Mouse (Mus musculus) MEL (cell line): ENCODE data around the gene Gpatch2. TPM values are rescaled to one million over a fixed set of nuclear protein-coding genes. Genes with fewer than 3 reads are reported as not detected.

Experiments
- DNase-seq: peaks from one replicate; pipeline ENCODE4 v3.0.0; 2011; ENCODE audit warnings: low read depth, low spot score
- H3K27ac ChIP-seq: 2 replicates; pipeline ENCODE4 v1.5.1; 2012; ENCODE audit warnings: low read depth, mild to moderate bottlenecking, control low read depth, low read length, moderate library complexity; ENCODE audit not compliant: control insufficient read depth
- H3K27me3 ChIP-seq, 2 experiments: fragments of 150-350 bp in 1 of 2; sonication (generic) in 1 of 2; 2 replicates each; pipeline ENCODE4 v1.6.1; 2012; ENCODE audit warnings: low read length in 2 of 2, mild to moderate bottlenecking in 2 of 2, improper control_type of control experiment in 1 of 2, moderate library complexity in 1 of 2; ENCODE audit not compliant: insufficient read depth in 2 of 2, control insufficient read depth in 1 of 2
- H3K36me3 ChIP-seq, 2 experiments: 2 replicates each; pipeline ENCODE4 v1.6.1; 2012 to 2014; ENCODE audit warnings: low read length in 2 of 2, improper control_type of control experiment in 1 of 2, inconsistent platforms in 1 of 2, mild to moderate bottlenecking in 1 of 2; ENCODE audit not compliant: insufficient read depth in 2 of 2, control insufficient read depth in 1 of 2
- H3K4me1 ChIP-seq, 2 experiments: fragments of 150-350 bp in 1 of 2; sonication (generic) in 1 of 2; 2 replicates each; pipeline ENCODE4 v1.6.1; 2012; ENCODE audit warnings: low read length in 2 of 2, improper control_type of control experiment in 1 of 2, mild to moderate bottlenecking in 1 of 2; ENCODE audit not compliant: insufficient read depth in 2 of 2, control insufficient read depth in 1 of 2
- H3K4me3 ChIP-seq, 2 experiments: fragments of 150-350 bp in 1 of 2; sonication (generic) in 1 of 2; 2 replicates each; pipeline ENCODE4 v1.5.1; 2012; ENCODE audit warnings: low read depth in 2 of 2, low read length in 2 of 2, mild to moderate bottlenecking in 2 of 2, moderate library complexity in 2 of 2, control low read depth in 1 of 2, improper control_type of control experiment in 1 of 2; ENCODE audit not compliant: control insufficient read depth in 1 of 2, insufficient read depth in 1 of 2
- H3K79me2 ChIP-seq: 2 replicates; pipeline ENCODE4 v1.6.1; 2012; ENCODE audit warnings: mild to moderate bottlenecking, low read length, moderate library complexity; ENCODE audit not compliant: control insufficient read depth, poor library complexity, insufficient read depth
- H3K9ac ChIP-seq: 2 replicates; pipeline ENCODE4 v1.6.1; 2012; ENCODE audit warnings: low read depth, mild to moderate bottlenecking, control low read depth, low read length, moderate library complexity; ENCODE audit not compliant: control insufficient read depth, poor library complexity, severe bottlenecking
- H3K9me3 ChIP-seq: fragments of 150-350 bp; sonication (generic); replicated peaks from 2 replicates; pipeline ENCODE4 v1.6.1; 2012; ENCODE audit warnings: mild to moderate bottlenecking, low read length, improper control_type of control experiment, moderate library complexity; ENCODE audit not compliant: insufficient read depth
- CHD1 ChIP-seq: IDR thresholded peaks from 2 replicates; pipeline ENCODE4 v1.6.1; 2012; ENCODE audit warnings: low read depth, mild to moderate bottlenecking, inconsistent platforms, low read length, improper control_type of control experiment
- CHD2 ChIP-seq: IDR thresholded peaks from 2 replicates; pipeline ENCODE4 v1.6.1; 2011; ENCODE audit warnings: low read length, improper control_type of control experiment
- CTCF ChIP-seq, 3 experiments: IDR thresholded peaks in 2 of 3; conservative IDR thresholded peaks in 1 of 3; 2 replicates each; pipeline ENCODE4 v1.5.1; 2011 to 2012; ENCODE audit warnings: low read length in 3 of 3, low read depth in 2 of 3, mild to moderate bottlenecking in 2 of 3, improper control_type of control experiment in 1 of 3, inconsistent platforms in 1 of 3, mixed read lengths in 1 of 3, moderate library complexity in 1 of 3; ENCODE audit not compliant: control insufficient read depth in 1 of 3, insufficient read depth in 1 of 3, poor library complexity in 1 of 3, severe bottlenecking in 1 of 3
- E2F4 ChIP-seq: IDR thresholded peaks from 2 replicates; pipeline ENCODE4 v1.6.1; 2011; ENCODE audit warnings: low read depth, low read length, improper control_type of control experiment, borderline replicate concordance
- ELF1 ChIP-seq: IDR thresholded peaks from 2 replicates; pipeline ENCODE4 v1.6.1; 2014; ENCODE audit warnings: low read depth, mild to moderate bottlenecking, inconsistent platforms, low read length, improper control_type of control experiment, moderate library complexity
- ETS1 ChIP-seq: IDR thresholded peaks from 2 replicates; pipeline ENCODE4 v1.6.1; 2012; ENCODE audit warnings: low read depth, mild to moderate bottlenecking, inconsistent platforms, low read length, improper control_type of control experiment, moderate library complexity
- GABPA ChIP-seq: IDR thresholded peaks from 2 replicates; pipeline ENCODE4 v1.6.1; 2012; ENCODE audit warnings: low read depth, mild to moderate bottlenecking, inconsistent platforms, low read length, improper control_type of control experiment, moderate library complexity
- GATA1 ChIP-seq: IDR thresholded peaks from 2 replicates; pipeline ENCODE4 v1.6.1; 2011; ENCODE audit warnings: low read depth, low read length, improper control_type of control experiment
- HCFC1 ChIP-seq: IDR thresholded peaks from 2 replicates; pipeline ENCODE4 v1.6.1; 2012; ENCODE audit warnings: low read depth, mild to moderate bottlenecking, inconsistent platforms, low read length, improper control_type of control experiment, moderate library complexity
- KAT2A ChIP-seq: conservative IDR thresholded peaks from 2 replicates; pipeline ENCODE4 v1.6.1; 2012; ENCODE audit warnings: low read depth, low read length, improper control_type of control experiment, inconsistent platforms
- MAFK ChIP-seq: IDR thresholded peaks from 2 replicates; pipeline ENCODE4 v1.6.1; 2011; ENCODE audit warnings: low read depth, mild to moderate bottlenecking, low read length, improper control_type of control experiment, borderline replicate concordance
- MEF2A ChIP-seq: IDR thresholded peaks from 2 replicates; pipeline ENCODE4 v1.6.1; 2014; ENCODE audit warnings: low read depth, mild to moderate bottlenecking, inconsistent platforms, low read length, improper control_type of control experiment; ENCODE audit not compliant: poor library complexity, insufficient replicate concordance, severe bottlenecking; ENCODE audit errors: extremely low read depth
- MYB ChIP-seq: IDR thresholded peaks from 2 replicates; pipeline ENCODE4 v1.6.1; 2011; ENCODE audit warnings: mild to moderate bottlenecking, low read depth, low read length, improper control_type of control experiment
- NELFE ChIP-seq: IDR thresholded peaks from 2 replicates; pipeline ENCODE4 v1.6.1; 2011; ENCODE audit warnings: low read depth, low read length, improper control_type of control experiment
- NRF1 ChIP-seq: IDR thresholded peaks from 2 replicates; pipeline ENCODE4 v1.6.1; 2014; ENCODE audit warnings: low read depth, mild to moderate bottlenecking, inconsistent platforms, low read length, improper control_type of control experiment, moderate library complexity; ENCODE audit not compliant: poor library complexity, insufficient read depth, severe bottlenecking
- POLR2AphosphoS5 ChIP-seq: IDR thresholded peaks from 2 replicates; pipeline ENCODE4 v1.6.1; 2012; ENCODE audit warnings: low read depth, borderline replicate concordance, mild to moderate bottlenecking, inconsistent platforms, low read length, moderate library complexity, mixed read lengths
- RCOR1 ChIP-seq: IDR thresholded peaks from 2 replicates; pipeline ENCODE4 v1.6.1; 2012; ENCODE audit warnings: low read depth, mild to moderate bottlenecking, inconsistent platforms, low read length, improper control_type of control experiment
- SIN3A ChIP-seq: IDR thresholded peaks from 2 replicates; pipeline ENCODE4 v1.6.1; 2012; ENCODE audit warnings: low read length, improper control_type of control experiment, inconsistent platforms
- TAL1 ChIP-seq: IDR thresholded peaks from 2 replicates; pipeline ENCODE4 v1.6.1; 2012; ENCODE audit warnings: mild to moderate bottlenecking, inconsistent platforms, low read length, moderate library complexity, mixed read lengths
- TCF12 ChIP-seq: IDR thresholded peaks from 2 replicates; pipeline ENCODE4 v1.6.1; 2014; ENCODE audit warnings: low read depth, mild to moderate bottlenecking, inconsistent platforms, low read length, improper control_type of control experiment, moderate library complexity
- USF1 ChIP-seq: IDR thresholded peaks from 2 replicates; pipeline ENCODE4 v1.6.1; 2014; ENCODE audit warnings: low read depth, mild to moderate bottlenecking, inconsistent platforms, low read length, improper control_type of control experiment, moderate library complexity
- USF2 ChIP-seq, 2 experiments: IDR thresholded peaks; 2 replicates each; pipeline ENCODE4 v1.6.1; 2011 to 2012; ENCODE audit warnings: improper control_type of control experiment in 2 of 2, low read length in 2 of 2, borderline replicate concordance in 1 of 2, inconsistent platforms in 1 of 2, low read depth in 1 of 2, mild to moderate bottlenecking in 1 of 2; ENCODE audit not compliant: insufficient read depth in 1 of 2
- polyA plus RNA-seq, 2 experiments: library from polyadenylated mRNA; stranded (reverse) in 1 of 2; unstranded in 1 of 2; fragments of >175 nt in 1 of 2; fragments of >200 nt in 1 of 2; gene quantifications; 2 replicates each; pipeline versions ENCODE4 v1.2.1 to v1.2.4; 2012; ENCODE audit warnings: low replicate concordance in 2 of 2, low read depth in 1 of 2; ENCODE audit not compliant: insufficient read length in 2 of 2, insufficient read depth in 1 of 2, missing spikeins in 1 of 2
- total RNA-seq: library from RNA; depleted of rRNA; stranded (reverse); fragments of 300-350 nt; gene quantifications from 2 replicates; pipeline ENCODE4 v1.2.3, GENCODE M21; 2012

The Gpatch2 gene
- total and polyA plus RNA-seq, 3 experiments, result 14.5 to 15.3 TPM; not detected in 1

DNA sequence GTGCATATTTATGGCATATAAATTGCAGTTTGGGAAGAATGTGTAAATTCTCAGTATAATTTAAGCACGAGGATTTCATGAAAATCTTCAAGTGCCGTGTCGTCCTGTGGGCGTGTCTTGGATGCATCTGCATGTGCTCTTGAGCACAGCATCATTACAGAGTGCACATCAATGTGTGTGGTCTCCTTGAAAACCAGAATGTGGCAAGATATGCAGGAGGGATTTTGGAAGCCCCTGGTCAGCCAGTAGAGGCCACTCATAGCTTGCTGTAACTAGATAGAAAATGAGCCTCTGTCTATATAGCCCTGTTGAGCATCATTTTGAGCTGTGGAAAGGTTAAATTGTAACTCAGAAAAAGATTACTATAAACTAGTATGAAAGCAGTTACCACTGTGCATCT, 83.9 kb downstream of the Gpatch2 start:
- Histone ChIP-seq H3K27me3 (no peaks in the 10 kb centered on the region), H3K9me3 (no peaks in the 10 kb centered on the region), H3K79me2 (no peaks in the 10 kb centered on the region), H3K4me1 (no peaks in the 10 kb centered on the region), H3K36me3 (no peaks in the 10 kb centered on the region), H3K4me3 (no peak overlapping the region), H3K9ac (no peak overlapping the region), H3K27ac (no peak overlapping the region)
- no peak for DNase-seq
- no peak for TF ChIP-seq USF2 (IDR thresholded peaks at IDR 0.05; ENCODE audit: borderline replicate concordance in 1 of 2, insufficient read depth in 1 of 2, low read depth in 1 of 2, low read length in 2 of 2)
- no peak for TF ChIP-seq HCFC1
- TF ChIP-seq NRF1, result no peak
- TF ChIP-seq MYB, result no peak
- TF ChIP-seq USF1, result no peak
- no peak for TF ChIP-seq GABPA
- TF ChIP-seq E2F4, result no peak
- TF ChIP-seq MEF2A, result no peak
- TF ChIP-seq TCF12, result no peak
- TF ChIP-seq SIN3A, result no peak
- TF ChIP-seq CTCF (IDR thresholded peaks at IDR 0.05 in 2 of 3, conservative IDR thresholded peaks at IDR 0.05 in 1 of 3; ENCODE audit: control insufficient read depth in 1 of 3, insufficient read depth in 1 of 3, low read depth in 2 of 3, low read length in 3 of 3, poor library complexity in 1 of 3, severe bottlenecking in 1 of 3), result no peak
- TF ChIP-seq MAFK, result no peak

DNA sequence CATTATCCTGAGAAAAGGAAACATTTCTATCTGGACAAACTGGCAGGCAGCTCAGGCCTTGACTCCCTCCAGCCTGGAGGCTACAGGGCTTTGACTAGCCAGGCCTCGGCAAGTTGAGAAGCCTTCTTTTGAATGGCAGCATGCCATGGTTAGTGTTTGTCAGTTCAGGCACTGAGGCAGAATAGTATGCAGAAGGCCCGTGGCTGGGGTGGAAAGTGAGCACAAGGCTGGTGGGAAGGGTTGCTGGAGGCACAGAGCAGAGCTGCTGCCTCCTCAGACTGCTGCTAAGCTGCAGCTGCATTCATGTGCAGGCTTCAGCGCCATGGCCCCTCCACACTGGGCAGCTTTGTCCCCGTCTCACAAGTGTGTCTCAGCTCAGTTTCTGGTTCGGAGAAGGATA, 85.3 kb downstream of the Gpatch2 start:
- Histone ChIP-seq H3K9me3 (no peaks in the 10 kb centered on the region), H3K27me3 (no peaks in the 10 kb centered on the region), H3K9ac (no peak overlapping the region), H3K4me3 (no peak overlapping the region), H3K79me2 (no peaks in the 10 kb centered on the region), H3K27ac (no peak overlapping the region), H3K36me3 (no peaks in the 10 kb centered on the region), H3K4me1 (no peaks in the 10 kb centered on the region)
- TF ChIP-seq NELFE (no peak), ELF1 (no peak), KAT2A (no peak), RCOR1 (no peak), CHD1 (no peak), MYB (no peak), ETS1 (no peak), GATA1 (no peak), POLR2AphosphoS5 (no peak), CHD2 (no peak), TAL1 (no peak)
- no peak for DNase-seq
